Mouse (Mus musculus): ENCODE results near the gene Taar9. TPM values are rescaled to one million over a fixed set of nuclear protein-coding genes. Genes with fewer than 3 reads are reported as not detected.
"Not testable (repeated sequence)": the region's sequence is repeated elsewhere in the genome, so short reads cannot be mapped to it uniquely, and the experiment has no call there.

The Taar9 gene
- not detected in 2 replicates for polyA plus RNA-seq (2014; fragmentation: Nextera tagmentation; extraction: Ambion mirVana)

- WGBS: 78% methylated on average over 8 of the region's 8 CpGs
- not testable (repeated sequence) for H3K27ac ChIP-seq (ENCODE audit: low read depth, low read length); H3K9me3 ChIP-seq (ENCODE audit: control insufficient read depth, low read length); ATAC-seq (ENCODE audit: low FRiP score, low TSS enrichment); H3K4me2 ChIP-seq (replicated peaks; ENCODE audit: low read depth, low read length); H3K4me1 ChIP-seq (ENCODE audit: control insufficient read depth, insufficient read depth, low read length); H3K27me3 ChIP-seq (ENCODE audit: control insufficient read depth, insufficient read depth, low read length); H3K4me3 ChIP-seq (ENCODE audit: low read length); H3K9ac ChIP-seq (ENCODE audit: low read depth, low read length); H3K36me3 ChIP-seq (ENCODE audit: control insufficient read depth, insufficient read depth, low read length)
Measured at GRCm38 (mm10) chr10:24109434-24109833, at the start of gene Taar9. TSS of gene Taar9 (minus strand) at chr10:24109534.

- Histone ChIP-seq H3K9me3 (ENCODE audit: control insufficient read depth, low read length) (no peaks in the 10 kb centered on the region), H3K36me3 (ENCODE audit: control insufficient read depth, insufficient read depth, low read length) (peaks cover 34% of the 10 kb centered on the region), H3K4me1 (ENCODE audit: control insufficient read depth, insufficient read depth, low read length) (peaks cover 7% of the 10 kb centered on the region; the same call in 1 of the 2 replicates), H3K9ac (ENCODE audit: low read depth, low read length) (no peak overlapping the region), H3K4me2 (replicated peaks; ENCODE audit: low read depth, low read length) (no peak overlapping the region), H3K4me3 (ENCODE audit: low read length) (no peak overlapping the region), H3K27ac (ENCODE audit: low read depth, low read length) (no peak overlapping the region), H3K27me3 (ENCODE audit: control insufficient read depth, insufficient read depth, low read length) (no peaks in the 10 kb centered on the region)
- ATAC-seq (ENCODE audit: low FRiP score, low TSS enrichment): no peak
- 96% methylated on average over 12 of the region's 12 CpGs for WGBS
Measured at GRCm38 (mm10) chr10:24158470-24159254, 49.3 kb upstream of the Taar9 start.

- no peak for ATAC-seq (ENCODE audit: low FRiP score, low TSS enrichment)
- WGBS: 37% methylated on average over 7 of the region's 7 CpGs
- peak overlapping the region; percentile 84 for H3K4me3 ChIP-seq (ENCODE audit: low read length)
- H3K36me3 ChIP-seq (ENCODE audit: control insufficient read depth, insufficient read depth, low read length): no peaks in the 10 kb centered on the region; the same call in 1 of the 2 replicates
- H3K27me3 ChIP-seq (ENCODE audit: control insufficient read depth, insufficient read depth, low read length): no peaks in the 10 kb centered on the region
- H3K4me2 ChIP-seq (replicated peaks; ENCODE audit: low read depth, low read length): peak overlapping the region; percentile 57
- H3K27ac ChIP-seq (ENCODE audit: low read depth, low read length): no peak overlapping the region
- peak overlapping the region; percentile 76; the same call in 1 of the 2 replicates for H3K9ac ChIP-seq (ENCODE audit: low read depth, low read length)
- no peaks in the 10 kb centered on the region for H3K9me3 ChIP-seq (ENCODE audit: control insufficient read depth, low read length)
- peaks cover 10% of the 10 kb centered on the region for H3K4me1 ChIP-seq (ENCODE audit: control insufficient read depth, insufficient read depth, low read length)
Measured at GRCm38 (mm10) chr10:24150086-24150485, 40.8 kb upstream of the Taar9 start.

- peaks cover 10% of the 10 kb centered on the region for H3K4me1 ChIP-seq (ENCODE audit: control insufficient read depth, insufficient read depth, low read length)
- no peaks in the 10 kb centered on the region for H3K9me3 ChIP-seq (ENCODE audit: control insufficient read depth, low read length)
- peak within 1 kb of the TSS; percentile 84 for H3K4me3 ChIP-seq (ENCODE audit: low read length)
- no peaks in the 10 kb centered on the region for H3K27me3 ChIP-seq (ENCODE audit: control insufficient read depth, insufficient read depth, low read length)
- peak within 1 kb of the TSS; percentile 57 for H3K4me2 ChIP-seq (replicated peaks; ENCODE audit: low read depth, low read length)
- H3K9ac ChIP-seq (ENCODE audit: low read depth, low read length): peak within 1 kb of the TSS; percentile 76
- under 1% methylated on average over 35 of the region's 45 CpGs for WGBS
- ATAC-seq (ENCODE audit: low FRiP score, low TSS enrichment): peak; percentile 96
- no peaks in the 10 kb centered on the region for H3K36me3 ChIP-seq (ENCODE audit: control insufficient read depth, insufficient read depth, low read length)
- peak within 1 kb of the TSS; percentile 77 for H3K27ac ChIP-seq (ENCODE audit: low read depth, low read length)
Measured at GRCm38 (mm10) chr10:24149135-24149781, 39.9 kb upstream of the Taar9 start, which contains the start of gene Stx7. TSS of gene Stx7 (plus strand) at chr10:24149302.

- H3K36me3 ChIP-seq (ENCODE audit: control insufficient read depth, insufficient read depth, low read length): no peaks in the 10 kb centered on the region
- 79% methylated on average over 3 of the region's 3 CpGs for WGBS
- H3K9ac ChIP-seq (ENCODE audit: low read depth, low read length): no peak overlapping the region
- H3K4me1 ChIP-seq (ENCODE audit: control insufficient read depth, insufficient read depth, low read length): no peaks in the 10 kb centered on the region
- no peak overlapping the region for H3K4me2 ChIP-seq (replicated peaks; ENCODE audit: low read depth, low read length)
- H3K27ac ChIP-seq (ENCODE audit: low read depth, low read length): no peak overlapping the region
- no peak for ATAC-seq (ENCODE audit: low FRiP score, low TSS enrichment)
- H3K27me3 ChIP-seq (ENCODE audit: control insufficient read depth, insufficient read depth, low read length): no peaks in the 10 kb centered on the region
- H3K9me3 ChIP-seq (ENCODE audit: control insufficient read depth, low read length): no peaks in the 10 kb centered on the region
- no peak overlapping the region for H3K4me3 ChIP-seq (ENCODE audit: low read length)
Measured at GRCm38 (mm10) chr10:24142735-24143134, 33.4 kb upstream of the Taar9 start.

- H3K36me3 ChIP-seq (ENCODE audit: control insufficient read depth, insufficient read depth, low read length): no peaks in the 10 kb centered on the region
- no peaks in the 10 kb centered on the region for H3K27me3 ChIP-seq (ENCODE audit: control insufficient read depth, insufficient read depth, low read length)
- no peak overlapping the region for H3K27ac ChIP-seq (ENCODE audit: low read depth, low read length)
- H3K4me2 ChIP-seq (replicated peaks; ENCODE audit: low read depth, low read length): no peak overlapping the region
- H3K4me1 ChIP-seq (ENCODE audit: control insufficient read depth, insufficient read depth, low read length): no peaks in the 10 kb centered on the region
- WGBS: 71% methylated on average over 2 of the region's 2 CpGs
- ATAC-seq (ENCODE audit: low FRiP score, low TSS enrichment): no peak
- H3K9me3 ChIP-seq (ENCODE audit: control insufficient read depth, low read length): no peaks in the 10 kb centered on the region
- H3K9ac ChIP-seq (ENCODE audit: low read depth, low read length): no peak overlapping the region
- no peak overlapping the region for H3K4me3 ChIP-seq (ENCODE audit: low read length)
Measured at GRCm38 (mm10) chr10:24138623-24139261, 29.4 kb upstream of the Taar9 start.

GRCm38 (mm10) chr10:24134071-24134645, 24.8 kb upstream of the Taar9 start:
- Histone ChIP-seq H3K36me3 (ENCODE audit: control insufficient read depth, insufficient read depth, low read length) (no peaks in the 10 kb centered on the region), H3K27ac (ENCODE audit: low read depth, low read length) (no peak overlapping the region), H3K4me3 (ENCODE audit: low read length) (no peak overlapping the region), H3K27me3 (ENCODE audit: control insufficient read depth, insufficient read depth, low read length) (no peaks in the 10 kb centered on the region), H3K4me1 (ENCODE audit: control insufficient read depth, insufficient read depth, low read length) (no peaks in the 10 kb centered on the region), H3K4me2 (replicated peaks; ENCODE audit: low read depth, low read length) (no peak overlapping the region), H3K9me3 (ENCODE audit: control insufficient read depth, low read length) (no peaks in the 10 kb centered on the region), H3K9ac (ENCODE audit: low read depth, low read length) (no peak overlapping the region)
- no peak for ATAC-seq (ENCODE audit: low FRiP score, low TSS enrichment)
- 68% methylated on average over 7 of the region's 7 CpGs for WGBS

- Histone ChIP-seq H3K27ac (ENCODE audit: low read depth, low read length) (no peak overlapping the region), H3K9ac (ENCODE audit: low read depth, low read length) (no peak overlapping the region), H3K4me1 (ENCODE audit: control insufficient read depth, insufficient read depth, low read length) (no peaks in the 10 kb centered on the region), H3K4me3 (ENCODE audit: low read length) (no peak overlapping the region), H3K9me3 (ENCODE audit: control insufficient read depth, low read length) (no peaks in the 10 kb centered on the region), H3K36me3 (ENCODE audit: control insufficient read depth, insufficient read depth, low read length) (no peaks in the 10 kb centered on the region), H3K27me3 (ENCODE audit: control insufficient read depth, insufficient read depth, low read length) (no peaks in the 10 kb centered on the region), H3K4me2 (replicated peaks; ENCODE audit: low read depth, low read length) (no peak overlapping the region)
- WGBS: 38% methylated on average over 2 of the region's 2 CpGs
- no peak for ATAC-seq (ENCODE audit: low FRiP score, low TSS enrichment)
Measured at GRCm38 (mm10) chr10:24133132-24133531, 23.8 kb upstream of the Taar9 start.
